Mouse (Mus musculus) neural tube, embryonic 11.5 days (tissue): Measurements from ENCODE around the gene Cnbd2. TPM values are rescaled to one million over a fixed set of nuclear protein-coding genes. Genes with fewer than 3 reads are reported as not detected.

Experiments
- ATAC-seq: fragments of 200-750 bp; cut with Nextera tagmentation; 2 replicates; pipeline ENCODE4 v1.8.0; 2017; ENCODE audit warnings: moderate number of reproducible peaks, mild to moderate bottlenecking, moderate TSS enrichment, moderate library complexity; ENCODE audit not compliant: insufficient read depth, low FRiP score, low TSS enrichment
- DNase-seq: peaks from one replicate; pipeline ENCODE4 v3.0.0-alpha.2; 2015; ENCODE audit warnings: low spot score
- H3K27ac ChIP-seq: fragments of 300-500 bp; sonication (generic); 2 replicates; pipeline ENCODE4 v1.5.1; 2014; ENCODE audit warnings: low read depth, mild to moderate bottlenecking, low read length
- H3K27me3 ChIP-seq: fragments of 300-500 bp; sonication (generic); 2 replicates; pipeline ENCODE4 v1.6.1; 2014; ENCODE audit warnings: mild to moderate bottlenecking, low read length, mixed read lengths; ENCODE audit not compliant: control insufficient read depth, insufficient read depth
- H3K36me3 ChIP-seq: fragments of 300-500 bp; sonication (generic); 2 replicates; pipeline ENCODE4 v1.6.1; 2014; ENCODE audit warnings: mild to moderate bottlenecking, low read length, moderate library complexity, mixed read lengths; ENCODE audit not compliant: control insufficient read depth, insufficient read depth
- H3K4me1 ChIP-seq: fragments of 300-500 bp; sonication (generic); 2 replicates; pipeline ENCODE4 v1.6.1; 2014; ENCODE audit warnings: low read length, mixed read lengths; ENCODE audit not compliant: control insufficient read depth, insufficient read depth
- H3K4me2 ChIP-seq: fragments of 300-500 bp; sonication (generic); 2 replicates; pipeline ENCODE4 v1.6.1; 2014; ENCODE audit warnings: low read depth, mild to moderate bottlenecking, moderate library complexity
- H3K4me3 ChIP-seq: fragments of 300-500 bp; sonication (generic); 2 replicates; pipeline ENCODE4 v1.5.1; 2014; ENCODE audit warnings: low read depth, low read length
- H3K9ac ChIP-seq: fragments of 300-500 bp; sonication (generic); 2 replicates; pipeline ENCODE4 v1.6.1; 2014; ENCODE audit warnings: mild to moderate bottlenecking, low read length
- H3K9me3 ChIP-seq: fragments of 300-500 bp; sonication (generic); 2 replicates; pipeline ENCODE4 v1.6.1; 2016; ENCODE audit warnings: low read length; ENCODE audit not compliant: control insufficient read depth
- WGBS: fragments of 180-500 bp; shearing (Covaris S2); extraction: QIAGEN DNeasy Blood & Tissue Kit; methylation state at CpG from one replicate; pipeline ENCODE4 v1.1.7; 2014; 5-methylcytosine and 5-hydroxymethylcytosine counted together
- polyA plus RNA-seq: library from polyadenylated mRNA; unstranded; fragments of >200 nt; fragmentation: Nextera tagmentation; extraction: Ambion mirVana; gene quantifications from 2 replicates; pipeline ENCODE4 v1.2.1, GENCODE M21; 2014

The Cnbd2 gene
- polyA plus RNA-seq, 1 experiment from 2014 or later, result 3.1 TPM

GRCm38 (mm10) chr2:156349286-156349848 lies 37.3 kb downstream of the Cnbd2 start:
- 94% methylated on average over 4 of the region's 4 CpGs for whole genome bisulfite sequencing
- no peak overlapping the region for H3K4me2 ChIP-seq
- H3K27ac ChIP-seq, result no peak overlapping the region
- H3K4me3 ChIP-seq, result no peak overlapping the region
- H3K9ac ChIP-seq, result no peak overlapping the region
- no peaks in the 10 kb centered on the region for H3K9me3 ChIP-seq
- no peak for DNase-seq
- no peaks in the 10 kb centered on the region for H3K27me3 ChIP-seq
- no peaks in the 10 kb centered on the region for H3K4me1 ChIP-seq
- no peak for ATAC-seq
- no peaks in the 10 kb centered on the region for H3K36me3 ChIP-seq

GRCm38 (mm10) chr2:156351243-156351642 lies 39.1 kb downstream of the Cnbd2 start:
- Histone ChIP-seq H3K4me1 (no peaks in the 10 kb centered on the region), H3K36me3 (no peaks in the 10 kb centered on the region), H3K27ac (no peak overlapping the region), H3K27me3 (no peaks in the 10 kb centered on the region), H3K9me3 (no peaks in the 10 kb centered on the region), H3K4me2 (no peak overlapping the region), H3K9ac (no peak overlapping the region), H3K4me3 (no peak overlapping the region)
- 81% methylated on average over 7 of the region's 7 CpGs for WGBS
- no peak for DNase-seq
- ATAC-seq, result no peak

GRCm38 (mm10) chr2:156352413-156353165 lies 40.5 kb downstream of the Cnbd2 start:
- Histone ChIP-seq H3K36me3 (no peaks in the 10 kb centered on the region), H3K4me2 (no peak overlapping the region), H3K9ac (no peak overlapping the region), H3K9me3 (no peaks in the 10 kb centered on the region), H3K27me3 (no peaks in the 10 kb centered on the region), H3K27ac (no peak overlapping the region), H3K4me3 (no peak overlapping the region), H3K4me1 (no peaks in the 10 kb centered on the region)
- WGBS, result 79% methylated on average over 8 of the region's 8 CpGs
- DNase-seq, result no peak
- ATAC-seq, result no peak

GRCm38 (mm10) chr2:156353265-156353692 lies 41.2 kb downstream of the Cnbd2 start:
- Histone ChIP-seq H3K4me1 (no peaks in the 10 kb centered on the region), H3K27ac (no peak overlapping the region), H3K36me3 (no peaks in the 10 kb centered on the region), H3K9me3 (no peaks in the 10 kb centered on the region), H3K4me3 (no peak overlapping the region), H3K27me3 (no peaks in the 10 kb centered on the region), H3K9ac (no peak overlapping the region), H3K4me2 (no peak overlapping the region)
- ATAC-seq, result no peak
- DNase-seq, result peak; percentile 15
- 57% methylated on average over 7 of the region's 7 CpGs for WGBS

- DNase-seq (no peak), ATAC-seq (no peak)
- WGBS, result 69% methylated on average over 7 of the region's 7 CpGs
- H3K36me3 ChIP-seq, result no peaks in the 10 kb centered on the region
- H3K4me2 ChIP-seq, result no peak overlapping the region
- no peaks in the 10 kb centered on the region for H3K9me3 ChIP-seq
- H3K9ac ChIP-seq, result no peak overlapping the region
- H3K27ac ChIP-seq, result no peak overlapping the region
- H3K27me3 ChIP-seq, result no peaks in the 10 kb centered on the region
- no peaks in the 10 kb centered on the region for H3K4me1 ChIP-seq
- H3K4me3 ChIP-seq, result no peak overlapping the region
Observed at GRCm38 (mm10) chr2:156356031-156356430, 43.9 kb downstream of the Cnbd2 start.

GRCm38 (mm10) chr2:156368465-156368864 lies 56.4 kb downstream of the Cnbd2 start:
- H3K4me1 ChIP-seq, result no peaks in the 10 kb centered on the region
- no peak overlapping the region for H3K4me3 ChIP-seq
- 80% methylated on average over 3 of the region's 3 CpGs for WGBS
- H3K36me3 ChIP-seq, result no peaks in the 10 kb centered on the region
- H3K27ac ChIP-seq, result no peak overlapping the region
- H3K27me3 ChIP-seq, result no peaks in the 10 kb centered on the region
- H3K9ac ChIP-seq, result no peak overlapping the region
- ATAC-seq (no peak), DNase-seq (no peak)
- H3K9me3 ChIP-seq, result no peaks in the 10 kb centered on the region
- H3K4me2 ChIP-seq, result no peak overlapping the region

GRCm38 (mm10) chr2:156370896-156371295 lies 58.8 kb downstream of the Cnbd2 start:
- Histone ChIP-seq H3K36me3 (no peaks in the 10 kb centered on the region), H3K4me2 (no peak overlapping the region), H3K27me3 (no peaks in the 10 kb centered on the region), H3K4me1 (no peaks in the 10 kb centered on the region), H3K4me3 (no peak overlapping the region), H3K27ac (no peak overlapping the region), H3K9me3 (no peaks in the 10 kb centered on the region), H3K9ac (no peak overlapping the region)
- DNase-seq, result no peak
- 85% methylated on average over 7 of the region's 7 CpGs for WGBS
- ATAC-seq, result no peak

- H3K4me2 ChIP-seq, result no peak overlapping the region
- WGBS, result 79% methylated on average over 7 of the region's 7 CpGs
- H3K27ac ChIP-seq, result no peak overlapping the region
- no peak overlapping the region for H3K4me3 ChIP-seq
- H3K27me3 ChIP-seq, result no peaks in the 10 kb centered on the region
- H3K4me1 ChIP-seq, result no peaks in the 10 kb centered on the region
- H3K9ac ChIP-seq, result no peak overlapping the region
- no peak for ATAC-seq
- no peaks in the 10 kb centered on the region for H3K36me3 ChIP-seq
- no peaks in the 10 kb centered on the region for H3K9me3 ChIP-seq
- no peak for DNase-seq
Observed at GRCm38 (mm10) chr2:156376956-156377355, 64.9 kb downstream of the Cnbd2 start.

GRCm38 (mm10) chr2:156379929-156380328 lies 67.8 kb downstream of the Cnbd2 start:
- Histone ChIP-seq H3K4me1 (no peaks in the 10 kb centered on the region), H3K9ac (no peak overlapping the region), H3K27ac (no peak overlapping the region), H3K4me2 (no peak overlapping the region), H3K9me3 (no peaks in the 10 kb centered on the region), H3K36me3 (no peaks in the 10 kb centered on the region), H3K27me3 (no peaks in the 10 kb centered on the region), H3K4me3 (no peak overlapping the region)
- DNase-seq (no peak), ATAC-seq (no peak)
- 88% methylated on average over 10 of the region's 10 CpGs for WGBS
